Mouse (Mus musculus) left cerebral cortex, adult 2 months (tissue): ENCODE results near the gene Ascl4. TPM values are rescaled to one million over a fixed set of nuclear protein-coding genes. Genes with fewer than 3 reads are reported as not detected.

Experiments
- DNase-seq, 2 experiments: peaks; one replicate each; pipeline ENCODE4 v3.0.0; 2021 to 2022; ENCODE audit warnings: low spot score in 2 of 2, mixed read lengths in 1 of 2; ENCODE audit errors: extremely low spot score in 1 of 2
- H3K27ac ChIP-seq: fragments of 200-600 bp; 2 replicates; pipeline ENCODE4 v1.8.1; 2022
- H3K4me3 ChIP-seq: fragments of 200-600 bp; 2 replicates; pipeline ENCODE4 v1.8.1; 2022
- CTCF ChIP-seq: fragments of 200-600 bp; IDR thresholded peaks from 2 replicates; pipeline ENCODE4 v1.8.1; 2022; ENCODE audit warnings: antibody characterized with exemption, mild to moderate bottlenecking, moderate library complexity
- intact Hi-C: fragments of 180-260 bp; cut with DNase I; formaldehyde crosslinking; loops from one replicate; pipeline ENCODE4 v1.15.1; 2025
- long read RNA-seq, 2 experiments: library from polyadenylated mRNA; stranded (forward); transcript quantifications; one replicate each; pipeline ENCODE4 v2.0.0; 2021; ENCODE audit warnings: borderline mapping rate in 2 of 2
- total RNA-seq, 2 experiments: library from RNA; stranded (reverse); gene quantifications; 2 replicates each; pipeline ENCODE4 v1.2.3; 2021

Gene Ascl4
- total RNA-seq, result under 1 TPM in 1 of 2 experiments, not detected in 1; 0.23 TPM
- long read RNA-seq, experiment 1, result 0 reads
- long read RNA-seq, experiment 2, result 0 reads

DNA sequence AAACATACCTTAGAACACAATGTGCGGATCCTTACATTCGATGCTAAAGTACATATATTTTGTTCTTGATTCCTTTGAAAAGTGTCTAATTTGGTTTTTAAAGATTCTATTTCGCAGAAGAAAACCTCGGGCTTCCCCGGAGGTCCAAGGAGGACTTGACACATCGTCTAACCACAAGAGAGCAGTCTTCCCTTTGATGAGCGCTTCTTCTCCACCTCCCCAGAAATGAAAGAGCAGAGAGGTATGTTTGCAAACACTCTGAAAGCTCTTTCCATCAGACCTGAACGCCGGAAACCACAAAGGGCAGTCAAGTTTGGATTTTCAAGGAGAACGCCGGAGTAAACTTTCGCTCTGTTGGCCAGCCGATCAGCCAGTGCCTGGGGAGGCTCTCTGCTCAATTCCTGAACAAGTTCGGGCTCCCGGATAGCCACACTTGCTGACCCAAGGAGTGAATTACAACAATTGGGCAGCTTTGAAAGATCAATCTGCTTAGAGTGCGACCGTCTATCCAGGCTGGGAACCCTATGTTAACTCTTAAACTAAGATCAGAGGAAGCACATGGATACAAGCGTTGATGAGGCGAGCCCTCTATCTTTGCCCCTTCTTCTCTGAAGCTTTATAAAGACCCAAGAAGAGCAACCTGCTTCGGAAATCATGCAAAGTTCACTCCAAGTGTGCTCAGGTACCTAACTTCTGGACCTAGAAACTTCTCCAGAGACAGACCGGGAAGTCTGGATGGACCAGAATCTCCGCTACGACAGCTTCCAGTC lies at the start of gene Ascl4:
Gene Ascl4, plus strand, starts transcription at position 6 of the 770 bp plus-strand sequence.
- Histone ChIP-seq H3K27ac (no peak within 1 kb of the TSS), H3K4me3 (peak within 1 kb of the TSS; percentile 59)
- DNase-seq, result peak in 1 of 2 experiments; percentile 11
- intact Hi-C loops, result loop anchor here (10.0 kb wide), 1 partner anchor 253 kb away; no protein-coding TSS in a partner anchor
- TF ChIP-seq CTCF, result peak; percentile 4

DNA sequence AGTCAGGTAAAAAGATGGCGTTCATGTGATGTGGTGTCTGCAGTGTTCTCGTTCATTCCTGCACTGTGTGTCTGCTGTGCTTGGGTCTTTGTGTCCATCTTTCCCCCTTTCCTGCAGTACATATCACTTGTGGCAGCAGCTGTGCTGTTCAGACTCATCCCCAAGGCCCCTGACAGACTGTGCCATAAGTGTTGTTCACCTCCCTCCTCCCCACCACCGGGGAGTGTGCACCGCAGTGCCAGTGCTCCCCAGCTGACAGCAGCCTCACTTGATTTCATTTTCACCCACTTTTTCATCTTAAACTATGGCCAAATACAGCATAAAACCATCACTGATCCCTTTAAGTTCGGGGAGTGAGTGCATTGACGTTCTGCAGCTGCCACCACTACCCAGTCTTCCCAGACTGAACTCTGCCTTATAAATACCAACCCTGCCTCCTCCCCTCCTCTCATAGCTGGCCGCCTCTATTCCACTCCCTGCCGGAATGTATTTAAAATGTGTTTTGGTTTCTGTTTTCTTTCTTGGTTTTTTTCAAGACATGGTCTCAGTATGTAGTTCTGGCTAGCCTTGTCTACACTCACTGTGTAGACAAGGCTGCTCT lies 47.5 kb upstream of the Ascl4 start:
- Histone ChIP-seq H3K4me3 (no peak overlapping the region), H3K27ac (no peak overlapping the region)
- DNase-seq, result no peak
- intact Hi-C loops, result loop anchor here (10.0 kb wide), 1 partner anchor 825 kb away; the partner anchor contains the start of genes Hsp90b1 and Ttc41
- no peak for TF ChIP-seq CTCF

DNA sequence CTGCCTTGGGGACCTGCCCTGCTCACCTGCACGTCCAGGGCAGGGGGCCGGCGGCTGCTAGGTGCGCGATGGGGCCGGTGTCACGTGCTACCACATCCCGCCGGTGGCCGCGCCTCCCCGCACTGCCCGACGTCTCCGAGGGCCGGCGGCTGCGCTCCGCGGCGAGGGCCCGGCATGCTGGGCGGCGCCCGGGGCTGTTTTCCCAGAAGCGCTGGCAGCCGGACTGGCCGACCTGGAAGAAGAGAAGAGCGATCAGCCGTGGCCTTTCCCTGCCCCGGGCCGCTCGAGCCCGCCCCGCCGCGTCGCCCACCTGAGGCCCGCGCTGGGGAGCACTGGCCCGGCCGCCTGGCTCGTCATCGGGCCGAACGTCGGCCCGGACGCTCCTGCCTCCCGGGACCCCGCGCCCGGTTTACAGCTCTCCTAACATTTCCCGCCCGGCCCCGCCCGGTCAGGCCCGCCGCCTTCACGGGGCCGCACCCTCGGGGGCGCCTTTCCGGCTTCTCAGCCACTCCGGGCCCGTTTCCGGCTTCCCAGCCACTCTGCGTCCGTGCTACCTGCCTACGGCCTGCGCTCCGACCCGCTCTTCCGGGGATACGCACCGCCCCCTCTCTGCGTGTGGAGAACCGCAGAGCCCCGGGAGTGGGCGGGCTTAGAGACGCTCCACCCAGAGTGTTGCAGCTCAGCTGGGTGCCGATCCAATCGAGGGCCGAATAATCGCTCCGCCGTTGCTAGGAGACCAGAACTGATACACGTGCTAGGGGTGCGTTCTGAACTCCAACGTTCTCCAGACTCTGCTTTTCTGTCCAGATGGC lies 10.8 kb upstream of the Ascl4 start, which contains the start of gene Prdm4:
Gene Prdm4, minus strand, starts transcription at position 645 of the 812 bp plus-strand sequence.
- peak; percentile 94 to 98 for DNase-seq
- peak within 1 kb of the TSS; percentile 85 for H3K27ac ChIP-seq
- intact Hi-C loops, result no loop called here
- H3K4me3 ChIP-seq, result peak within 1 kb of the TSS; percentile 96
- TF ChIP-seq CTCF, result peak; percentile 25

DNA sequence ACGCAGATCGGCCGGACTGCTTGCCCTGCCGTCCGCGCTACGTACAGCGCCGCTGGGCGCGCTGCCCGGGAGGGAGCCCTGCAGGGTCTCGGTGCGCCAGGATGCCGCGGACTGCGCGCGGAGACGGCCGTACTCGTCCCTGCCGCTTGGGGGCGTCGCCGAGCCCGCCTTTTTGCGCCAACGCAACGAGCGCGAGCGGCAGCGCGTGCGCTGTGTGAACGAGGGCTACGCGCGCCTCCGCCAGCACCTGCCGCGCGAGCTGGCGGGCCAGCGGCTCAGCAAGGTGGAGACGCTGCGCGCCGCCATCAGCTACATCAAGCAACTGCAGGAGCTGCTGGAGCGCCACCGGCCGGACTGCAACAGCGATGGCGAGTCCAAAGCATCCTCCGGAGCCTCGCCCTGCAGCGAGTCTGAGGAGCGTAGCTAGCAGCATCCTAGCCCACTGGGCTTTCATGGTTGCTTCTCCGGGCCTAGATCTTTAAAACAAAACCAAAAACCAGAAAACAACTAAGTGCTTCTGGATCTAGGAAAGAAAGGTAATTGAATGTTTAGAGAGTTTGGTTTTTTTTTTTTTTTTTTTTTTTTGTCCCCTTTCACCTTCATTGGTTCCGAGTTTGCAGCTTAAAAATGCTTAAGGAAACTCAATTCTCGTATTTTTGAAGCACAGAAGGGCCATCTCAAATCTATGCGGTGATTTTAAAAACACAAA lies 1.2 kb downstream of the Ascl4 start:
- intact Hi-C loops, result loop anchor here (10.0 kb wide), 1 partner anchor 254 kb away; no protein-coding TSS in a partner anchor
- TF ChIP-seq CTCF, result peak; percentile 76
- DNase-seq, result peak; percentile 84 to 85
- Histone ChIP-seq H3K27ac (peak overlapping the region; percentile 71), H3K4me3 (peak overlapping the region; percentile 59)

DNA sequence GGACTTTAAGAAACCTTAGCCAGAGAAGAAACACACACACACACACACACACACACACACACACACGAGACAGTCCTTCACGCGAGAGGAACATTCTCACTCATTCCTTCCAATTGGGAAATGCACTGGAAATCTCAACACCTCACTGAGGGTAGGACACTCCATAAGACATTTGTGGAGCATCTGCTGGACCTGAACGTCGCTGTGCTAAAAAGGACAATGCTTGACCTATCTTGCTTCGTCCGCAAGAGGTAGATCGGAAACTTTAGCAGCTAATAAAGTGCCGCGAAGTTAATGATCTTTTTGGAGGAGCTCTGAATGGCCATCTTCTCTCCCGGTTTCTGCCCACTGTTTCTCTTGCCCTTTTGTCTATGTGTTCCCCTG lies 1.7 kb downstream of the Ascl4 start:
- Histone ChIP-seq H3K27ac (no peak overlapping the region), H3K4me3 (peak overlapping the region; percentile 38)
- DNase-seq, result no peak
- intact Hi-C loops, result loop anchor here (10.0 kb wide), 1 partner anchor 254 kb away; no protein-coding TSS in a partner anchor
- TF ChIP-seq CTCF, result no peak

DNA sequence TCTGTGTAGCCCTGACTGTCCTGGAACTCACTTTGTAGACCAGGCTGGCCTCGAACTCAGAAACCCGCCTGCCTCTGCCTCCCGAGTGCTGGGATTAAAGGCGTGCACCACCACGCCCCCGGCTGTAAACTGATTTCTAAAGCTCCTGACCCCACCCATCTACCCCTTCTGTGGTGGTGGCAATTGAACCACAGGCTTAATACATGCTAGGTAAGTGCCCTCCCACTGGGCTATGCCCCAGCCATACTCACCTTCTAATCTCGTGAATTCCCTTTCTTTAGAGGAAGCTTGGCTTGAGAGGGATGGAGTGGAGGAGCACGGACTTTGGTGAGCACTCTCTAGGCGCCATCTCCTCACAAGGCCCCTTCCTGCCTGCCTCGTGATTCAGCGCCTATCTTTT lies 2.5 kb downstream of the Ascl4 start:
- intact Hi-C loops, result loop anchor here (10.0 kb wide), 1 partner anchor 255 kb away; no protein-coding TSS in a partner anchor
- no peak for TF ChIP-seq CTCF
- DNase-seq, result no peak
- Histone ChIP-seq H3K27ac (no peak overlapping the region), H3K4me3 (no peak overlapping the region)

DNA sequence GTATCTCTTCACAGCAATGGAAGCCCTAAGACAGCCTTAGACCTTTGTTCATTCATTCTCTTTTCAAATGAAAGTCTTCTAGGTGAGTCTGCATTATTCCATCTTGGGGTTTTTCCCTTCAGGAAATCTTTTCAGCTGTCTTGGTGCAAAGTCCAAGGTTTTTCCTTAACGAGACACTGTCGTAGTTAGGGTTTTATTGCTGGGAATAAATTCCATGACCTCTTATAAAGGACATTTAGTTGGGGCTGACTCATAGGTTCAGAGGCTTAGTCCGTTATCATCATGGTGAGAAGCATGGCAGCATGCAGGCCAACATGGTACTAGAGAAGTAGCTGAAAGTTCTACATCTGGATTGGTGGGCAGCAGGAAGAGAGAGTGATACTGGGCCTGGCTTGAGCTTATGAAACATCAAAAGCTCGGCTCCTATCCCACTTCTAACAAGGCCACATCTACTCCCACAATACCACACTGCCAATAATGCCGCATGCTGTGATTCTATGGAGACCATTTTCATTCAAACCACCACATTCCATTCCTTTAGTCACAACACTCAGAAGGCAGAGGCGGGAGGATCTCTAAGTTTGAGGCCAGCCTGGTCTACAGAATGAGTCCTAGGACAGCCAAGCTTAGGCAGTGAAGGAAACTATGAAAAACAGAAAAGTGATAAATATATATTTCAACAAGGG lies 8.9 kb downstream of the Ascl4 start:
- Histone ChIP-seq H3K27ac (no peak overlapping the region), H3K4me3 (no peak overlapping the region)
- DNase-seq, result no peak
- intact Hi-C loops, result no loop called here
- TF ChIP-seq CTCF, result no peak

DNA sequence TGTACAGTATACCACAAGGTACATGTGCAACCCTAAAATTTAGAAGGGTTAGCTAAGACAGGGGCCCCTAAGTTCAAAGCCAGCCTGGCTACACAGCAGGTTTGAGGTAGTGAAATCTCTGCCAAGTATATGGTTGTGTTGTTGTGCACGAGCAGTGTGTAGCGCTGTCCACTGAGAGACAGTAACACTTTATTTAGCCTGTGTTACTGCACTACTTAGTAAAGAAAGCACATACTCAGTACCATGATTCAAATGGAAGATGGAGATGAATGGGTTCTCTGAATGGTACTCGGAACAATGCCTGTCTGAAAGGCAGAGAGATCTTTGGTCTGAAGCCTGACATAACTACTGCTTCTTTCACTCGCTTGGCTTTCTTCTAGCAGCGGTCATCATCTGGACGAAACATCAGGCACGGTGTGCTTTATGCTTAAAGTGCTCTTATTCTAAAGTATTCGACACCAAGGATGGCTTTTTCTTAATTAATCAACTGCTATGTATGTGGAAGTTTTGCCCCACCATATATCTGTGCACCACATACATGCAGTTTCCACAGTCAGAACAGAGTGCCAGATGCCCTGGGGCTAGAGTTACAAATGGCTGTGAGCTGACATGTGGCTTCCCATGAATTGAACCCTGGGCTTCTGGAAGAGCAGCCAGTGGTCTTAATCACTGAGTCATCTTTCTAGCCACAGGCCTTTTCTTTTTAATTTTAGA lies 21.2 kb downstream of the Ascl4 start:
- H3K27ac ChIP-seq, result no peak overlapping the region
- no peak for DNase-seq
- intact Hi-C loops, result loop anchor here (10.0 kb wide), 1 partner anchor 746 kb away; no protein-coding TSS in a partner anchor
- H3K4me3 ChIP-seq, result no peak overlapping the region
- TF ChIP-seq CTCF, result no peak

DNA sequence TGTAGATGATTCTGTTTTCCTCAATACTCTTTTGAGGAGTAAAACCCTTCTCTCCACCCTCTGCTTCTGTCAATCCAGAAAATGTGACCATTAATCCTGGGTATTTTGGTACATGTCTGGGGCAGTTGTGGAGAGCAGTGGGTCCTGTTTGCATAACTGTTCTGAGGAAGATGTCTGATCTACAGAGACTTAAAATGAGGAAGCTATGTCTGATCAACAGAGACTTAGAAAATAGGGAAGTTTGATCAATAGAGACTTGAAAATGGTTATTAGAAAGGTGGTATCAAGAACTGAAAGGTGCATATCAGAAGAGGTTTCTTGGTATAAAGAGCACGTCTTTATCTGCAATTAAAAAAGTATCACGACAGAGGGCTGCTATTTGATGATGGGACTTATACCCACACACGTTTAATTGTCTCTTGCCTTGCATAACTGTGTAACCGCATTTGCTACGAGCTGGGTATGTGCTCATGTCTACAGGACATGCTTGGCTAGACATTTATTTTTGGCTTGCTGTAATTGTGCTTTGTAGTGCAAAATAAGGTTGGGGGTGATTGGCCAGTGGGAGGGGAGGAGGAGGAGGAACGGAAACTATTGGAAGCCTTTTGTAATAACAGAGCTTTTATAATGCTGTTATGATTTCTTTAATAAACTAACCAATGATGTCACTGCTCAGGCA lies 24.4 kb downstream of the Ascl4 start:
- TF ChIP-seq CTCF, result no peak
- intact Hi-C loops, result no loop called here
- no peak for DNase-seq
- H3K27ac ChIP-seq, result no peak overlapping the region
- H3K4me3 ChIP-seq, result no peak overlapping the region
